Mouse (Mus musculus) megakaryocyte, embryonic 14.5 days (primary cell): ENCODE data around the gene Chst1.

Experiments used
- FLI1 ChIP-seq: IDR thresholded peaks from 2 replicates; pipeline ENCODE4 v1.6.1; 2012; ENCODE audit warnings: low read length, inconsistent platforms, mixed read lengths
- GATA1 ChIP-seq: IDR thresholded peaks from 3 replicates; pipeline ENCODE4 v1.6.1; 2012; ENCODE audit warnings: mixed read lengths, low read length, inconsistent platforms, borderline replicate concordance

- TF ChIP-seq GATA1 (no peak), FLI1 (no peak)
Measured at GRCm38 (mm10) chr2:92632027-92632426, 32.5 kb downstream of the Chst1 start.
